Mouse (Mus musculus) heart, adult 2 months (tissue): ENCODE data around the gene Nemp1. TPM values are rescaled to one million over a fixed set of nuclear protein-coding genes. Genes with fewer than 3 reads are reported as not detected.

ENCODE experiments used
- DNase-seq, 2 experiments: peaks; one replicate each; pipeline ENCODE4 v3.0.0; 2021
- H3K27ac ChIP-seq: fragments of 200-600 bp; 2 replicates; pipeline ENCODE4 v1.8.1; 2022
- H3K27me3 ChIP-seq: fragments of 200-500 bp; 2 replicates; pipeline ENCODE4 v1.6.1; 2012; ENCODE audit warnings: mild to moderate bottlenecking, low read length, inconsistent platforms, mixed read lengths; ENCODE audit not compliant: control insufficient read depth, insufficient read depth
- H3K36me3 ChIP-seq: fragments of 200-500 bp; 2 replicates; pipeline ENCODE4 v1.6.1; 2012; ENCODE audit warnings: low read length, inconsistent platforms; ENCODE audit not compliant: control insufficient read depth, insufficient read depth
- H3K4me1 ChIP-seq: fragments of 200-500 bp; 2 replicates; pipeline ENCODE4 v1.6.1; 2011; ENCODE audit warnings: low read length; ENCODE audit not compliant: control insufficient read depth, insufficient read depth
- H3K4me3 ChIP-seq: fragments of 200-600 bp; 2 replicates; pipeline ENCODE4 v1.8.1; 2022
- H3K79me2 ChIP-seq: fragments of 200-500 bp; replicated peaks from 2 replicates; pipeline ENCODE4 v1.6.1; 2012; ENCODE audit warnings: mild to moderate bottlenecking, inconsistent platforms, low read length, moderate library complexity, mixed read lengths; ENCODE audit not compliant: control insufficient read depth, insufficient read depth
- H3K9ac ChIP-seq: fragments of 200-500 bp; 2 replicates; pipeline ENCODE4 v1.6.1; 2012; ENCODE audit warnings: low read depth, mild to moderate bottlenecking, control low read depth, inconsistent platforms, low read length, mixed read lengths
- CTCF ChIP-seq: fragments of 200-600 bp; IDR thresholded peaks from 2 replicates; pipeline ENCODE4 v1.8.1; 2022; ENCODE audit warnings: antibody characterized with exemption, mild to moderate bottlenecking, moderate library complexity
- EP300 ChIP-seq: fragments of 200-500 bp; IDR thresholded peaks from 2 replicates; pipeline ENCODE4 v1.6.1; 2011; ENCODE audit warnings: low read depth, low read length, control low read depth; ENCODE audit not compliant: insufficient read depth
- POLR2A ChIP-seq: fragments of 200-500 bp; IDR thresholded peaks from 2 replicates; pipeline ENCODE4 v1.6.1; 2011; ENCODE audit warnings: mild to moderate bottlenecking, low read depth, low read length, control low read depth; ENCODE audit not compliant: insufficient read depth
- WGBS: fragments of 180-500 bp; shearing (Covaris S2); methylation state at CpG from one replicate; pipeline ENCODE4 v1.1.7; 2018; 5-methylcytosine and 5-hydroxymethylcytosine counted together
- intact Hi-C: fragments of 180-260 bp; cut with DNase I; formaldehyde crosslinking; loops from one replicate; pipeline ENCODE4 v1.15.1; 2025
- long read RNA-seq: library from polyadenylated mRNA; stranded (forward); transcript quantifications from one replicate; pipeline ENCODE4 v2.0.0, GENCODE M21; 2021
- polyA plus RNA-seq: library from polyadenylated mRNA; depleted of rRNA; stranded (reverse); fragments of >200 nt; gene quantifications from 2 replicates; pipeline ENCODE4 v1.2.3, GENCODE M21; 2012; rRNA removed
- total RNA-seq, 2 experiments: library from RNA; stranded (reverse); gene quantifications; 2 replicates each; pipeline ENCODE4 v1.2.3; 2021

Nemp1 gene
- 1 to 10 TPM; 3.7 to 4.2 TPM for total RNA-seq
- polyA plus RNA-seq = 2.2 and 4.0 TPM in 2 replicates
- long read RNA-seq, partial matches to known transcripts = 0 of 2 reads
- long read RNA-seq, other reads (novel, unspliced or antisense) = 2 of 2 reads

GRCm38 (mm10) chr10:127666501-127667268 lies at the start of gene Nemp1:
TSS of gene Nemp1 (plus strand) at chr10:127666901.
- Histone ChIP-seq H3K4me3 (peak within 1 kb of the TSS; percentile 78), H3K36me3 (no peaks in the 10 kb centered on the region), H3K4me1 (peaks cover 12% of the 10 kb centered on the region), H3K27me3 (no peaks in the 10 kb centered on the region), H3K79me2 (no peaks in the 10 kb centered on the region), H3K9ac (peak within 1 kb of the TSS; percentile 88), H3K27ac (peak within 1 kb of the TSS; percentile 98)
- WGBS = under 1% methylated on average over 67 of the region's 73 CpGs
- intact Hi-C loops = loop anchor here (1.0 kb wide), 1 partner anchor 23 kb away; no protein-coding TSS in a partner anchor
- peak; percentile 91 to 94 for DNase-seq
- TF ChIP-seq EP300 (0 out of 2 replicates have a peak, but pooled peaks have one; percentile 72), CTCF (no peak), POLR2A (peak; percentile 58; the same call in 1 of the 2 replicates)

GRCm38 (mm10) chr10:127617294-127617693 lies 49.4 kb upstream of the Nemp1 start:
- H3K4me3 ChIP-seq = no peak overlapping the region
- 39% methylated on average over 4 of the region's 4 CpGs for WGBS
- DNase-seq = no peak
- H3K27ac ChIP-seq = peak overlapping the region; percentile 26
- H3K36me3 ChIP-seq = no peaks in the 10 kb centered on the region
- TF ChIP-seq EP300 (no peak), POLR2A (no peak), CTCF (no peak)
- H3K79me2 ChIP-seq = no peaks in the 10 kb centered on the region
- no peak overlapping the region for H3K9ac ChIP-seq
- intact Hi-C loops = no loop called here
- H3K27me3 ChIP-seq = no peaks in the 10 kb centered on the region
- H3K4me1 ChIP-seq = peaks cover 11% of the 10 kb centered on the region

- Histone ChIP-seq H3K79me2 (no peaks in the 10 kb centered on the region), H3K27me3 (no peaks in the 10 kb centered on the region), H3K27ac (peak overlapping the region; percentile 81), H3K4me3 (peak overlapping the region; percentile 49; the same call in 1 of the 2 replicates), H3K9ac (0 out of 2 replicates have a peak overlapping the region, but pooled peaks have one; percentile 26), H3K4me1 (peaks cover 12% of the 10 kb centered on the region), H3K36me3 (no peaks in the 10 kb centered on the region)
- intact Hi-C loops = no loop called here
- DNase-seq = peak; percentile 50 to 56
- TF ChIP-seq EP300 (no peak), CTCF (no peak), POLR2A (no peak)
- WGBS = 26% methylated on average over 6 of the region's 6 CpGs
Measured at GRCm38 (mm10) chr10:127618173-127618572, 48.5 kb upstream of the Nemp1 start.

GRCm38 (mm10) chr10:127619119-127619721 lies 47.5 kb upstream of the Nemp1 start:
- 43% methylated on average over 8 of the region's 8 CpGs for WGBS
- peak overlapping the region; percentile 49 for H3K4me3 ChIP-seq
- no peak for DNase-seq
- peak overlapping the region; percentile 61 for H3K9ac ChIP-seq
- intact Hi-C loops = no loop called here
- no peaks in the 10 kb centered on the region for H3K36me3 ChIP-seq
- H3K79me2 ChIP-seq = no peaks in the 10 kb centered on the region
- TF ChIP-seq CTCF (no peak), EP300 (no peak), POLR2A (0 out of 2 replicates have a peak, but pooled peaks have one; percentile 30)
- H3K27ac ChIP-seq = peak overlapping the region; percentile 81
- H3K27me3 ChIP-seq = no peaks in the 10 kb centered on the region
- peaks cover 12% of the 10 kb centered on the region for H3K4me1 ChIP-seq

GRCm38 (mm10) chr10:127619941-127620405 lies 46.7 kb upstream of the Nemp1 start:
- Histone ChIP-seq H3K4me1 (peaks cover 12% of the 10 kb centered on the region), H3K79me2 (no peaks in the 10 kb centered on the region), H3K36me3 (no peaks in the 10 kb centered on the region), H3K9ac (peak overlapping the region; percentile 79), H3K27me3 (no peaks in the 10 kb centered on the region), H3K27ac (peak overlapping the region; percentile 81), H3K4me3 (peak overlapping the region; percentile 49)
- intact Hi-C loops = loop anchor here (2.0 to 5.0 kb wide), 3 partner anchors 19 to 117 kb away; partner anchors contain the start of genes Ndufa4l2 and Zbtb39
- peak; percentile 45 to 60 for DNase-seq
- TF ChIP-seq CTCF (no peak), EP300 (no peak), POLR2A (no peak)
- 33% methylated on average over 12 of the region's 12 CpGs for WGBS
